Mouse (Mus musculus) C2C12 (cell line): ENCODE measurements at regions not wholly inside any gene's neighbourhood (a gene's known extent, or its start where the extent isn't known, plus 50 kb on each side); places are given as distances from the start of the nearest gene placed in this dataset. TPM values are rescaled to one million over a fixed set of nuclear protein-coding genes. Genes with fewer than 3 reads are reported as not detected.

Experiments used
- H3K27me3 ChIP-seq: one replicate; pipeline ENCODE4 v1.6.1; 2011; ENCODE audit not compliant: control insufficient read depth, insufficient read depth, insufficient read length
- H3K36me3 ChIP-seq: one replicate; pipeline ENCODE4 v1.6.1; 2011; ENCODE audit not compliant: control insufficient read depth, insufficient read depth
- H3K4me3 ChIP-seq: one replicate; pipeline ENCODE4 v1.5.1; 2011; ENCODE audit warnings: mild to moderate bottlenecking, control low read depth; ENCODE audit not compliant: poor library complexity, insufficient read depth, severe bottlenecking
- H3K79me2 ChIP-seq: one replicate; pipeline ENCODE4 v1.6.1; 2011; ENCODE audit not compliant: control insufficient read depth, insufficient read depth
- H3K79me3 ChIP-seq: one replicate; pipeline ENCODE4 v1.6.1; 2011; ENCODE audit warnings: low read depth, control low read depth
- H3ac ChIP-seq: one replicate; pipeline ENCODE3; 2011; ENCODE audit warnings: low read depth; ENCODE audit not compliant: control insufficient read depth, insufficient read length
- CEBPB ChIP-seq: IDR thresholded peaks from one replicate; pipeline ENCODE4 v1.6.1; 2011; ENCODE audit warnings: low read depth, mild to moderate bottlenecking, control low read depth, moderate library complexity
- CTCF ChIP-seq: IDR thresholded peaks from one replicate; pipeline ENCODE4 v1.5.1; 2011; ENCODE audit not compliant: control insufficient read depth, insufficient read depth, insufficient read length
- FOSL1 ChIP-seq: IDR thresholded peaks from one replicate; pipeline ENCODE4 v1.8.0; 2011; ENCODE audit warnings: mild to moderate bottlenecking, low read length; ENCODE audit not compliant: poor library complexity, insufficient read depth, severe bottlenecking
- MAX ChIP-seq: IDR thresholded peaks from one replicate; pipeline ENCODE4 v1.6.1; 2011; ENCODE audit warnings: mild to moderate bottlenecking, control low read depth
- MYOD1 ChIP-seq: IDR thresholded peaks from one replicate; pipeline ENCODE4 v1.6.1; 2011; ENCODE audit warnings: low read depth; ENCODE audit not compliant: control insufficient read depth, insufficient read length
- MYOG ChIP-seq: IDR thresholded peaks from one replicate; pipeline ENCODE4 v1.6.1; 2011; ENCODE audit not compliant: control insufficient read depth, insufficient read length; ENCODE audit errors: extremely low read depth
- USF1 ChIP-seq: IDR thresholded peaks from one replicate; pipeline ENCODE4 v1.6.1; 2011; ENCODE audit warnings: low read depth, mild to moderate bottlenecking, control low read depth, moderate library complexity
- microRNA-seq: library from miRNA; unstranded; fragments of <30 nt; microRNA quantifications from one replicate; pipeline ENCODE4, GENCODE M21; 2019; ENCODE audit warnings: borderline microRNAs expressed

DNA sequence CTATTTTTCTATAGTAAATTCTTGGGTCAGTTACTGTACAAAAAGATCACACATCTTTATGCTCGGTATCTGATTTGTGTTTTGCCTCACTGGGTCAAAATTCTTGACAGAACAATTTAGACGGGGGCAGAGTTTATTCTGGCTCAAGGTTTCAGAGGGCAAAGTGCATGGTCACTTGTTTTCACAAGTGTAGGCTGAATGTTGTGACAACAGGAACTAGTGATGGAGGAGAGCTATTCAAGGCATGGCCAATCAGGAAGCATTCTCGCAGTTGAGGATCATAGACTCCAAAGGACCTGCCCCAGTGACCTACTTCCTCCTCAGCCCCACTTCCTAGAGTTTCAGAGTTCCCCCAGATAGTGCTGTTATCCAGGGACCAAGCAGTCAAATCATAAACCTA is 639.1 kb downstream of the Sox6 start:
- Histone ChIP-seq H3K4me3 (no peak overlapping the region), H3K27me3 (no peaks in the 10 kb centered on the region), H3K79me3 (no peaks in the 10 kb centered on the region), H3K36me3 (no peaks in the 10 kb centered on the region), H3ac (no peak overlapping the region), H3K79me2 (no peaks in the 10 kb centered on the region)
- TF ChIP-seq CTCF = no peak
- no peak for TF ChIP-seq MYOD1
- TF ChIP-seq MAX = no peak

GRCm38 (mm10) chr7:115407889-115408288 is 630.7 kb downstream of the Sox6 start:
- H3K36me3 ChIP-seq = no peaks in the 10 kb centered on the region
- no peak for TF ChIP-seq CEBPB
- TF ChIP-seq MYOG = no peak
- no peak for TF ChIP-seq FOSL1
- no peak for TF ChIP-seq USF1
- TF ChIP-seq MYOD1 = no peak
- no peak for TF ChIP-seq CTCF
- no peak for TF ChIP-seq MAX
- H3K4me3 ChIP-seq = no peak overlapping the region

GRCm38 (mm10) chr7:115408915-115409314 is 629.7 kb downstream of the Sox6 start:
- no peaks in the 10 kb centered on the region for H3K79me2 ChIP-seq
- no peak for TF ChIP-seq FOSL1
- TF ChIP-seq USF1 = no peak
- no peak for TF ChIP-seq CEBPB
- TF ChIP-seq CTCF = no peak
- no peak for TF ChIP-seq MYOD1
- TF ChIP-seq MYOG = no peak
- TF ChIP-seq MAX = no peak
- no peaks in the 10 kb centered on the region for H3K36me3 ChIP-seq
- no peak overlapping the region for H3ac ChIP-seq
- no peak overlapping the region for H3K4me3 ChIP-seq
- H3K79me3 ChIP-seq = no peaks in the 10 kb centered on the region
- no peaks in the 10 kb centered on the region for H3K27me3 ChIP-seq

More at GRCm38 (mm10) chr7:115407889-115408288, 630.7 kb downstream of the Sox6 start:
- Histone ChIP-seq H3K79me2 (no peaks in the 10 kb centered on the region), H3K27me3 (no peaks in the 10 kb centered on the region), H3ac (no peak overlapping the region), H3K79me3 (no peaks in the 10 kb centered on the region)

- Histone ChIP-seq H3K79me3 (no peaks in the 10 kb centered on the region), H3K27me3 (no peaks in the 10 kb centered on the region), H3K79me2 (no peaks in the 10 kb centered on the region), H3K36me3 (no peaks in the 10 kb centered on the region), H3K4me3 (no peak overlapping the region), H3ac (no peak overlapping the region)
- TF ChIP-seq CTCF (no peak), FOSL1 (no peak), CEBPB (no peak), USF1 (no peak), MAX (no peak), MYOD1 (no peak), MYOG (no peak)
Observed at GRCm38 (mm10) chr7:115410501-115411230, 627.9 kb downstream of the Sox6 start.

DNA sequence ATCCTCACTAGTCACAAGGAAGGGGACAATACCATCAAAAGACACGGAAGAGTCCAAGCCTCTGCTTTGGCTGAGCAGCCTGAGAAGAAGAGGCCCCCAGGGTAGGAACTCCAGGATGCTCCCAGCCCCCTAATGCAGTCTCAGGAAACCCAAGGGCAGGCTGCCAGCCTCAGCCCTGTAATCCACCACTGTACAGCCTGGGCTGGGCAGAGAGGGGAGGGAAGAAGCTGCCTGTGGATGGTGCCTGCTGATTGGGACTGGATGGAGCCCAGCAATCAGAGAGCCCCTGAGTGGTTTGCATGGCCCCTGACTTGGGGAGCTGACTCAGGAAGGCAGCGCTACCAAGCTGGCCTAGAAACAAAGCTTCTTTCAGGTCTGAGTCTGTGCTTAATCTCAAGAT is 627.1 kb downstream of the Sox6 start:
- no peaks in the 10 kb centered on the region for H3K79me3 ChIP-seq
- no peak for TF ChIP-seq CEBPB
- no peak for TF ChIP-seq USF1
- TF ChIP-seq FOSL1 = no peak
- no peak for TF ChIP-seq MYOD1
- TF ChIP-seq MAX = no peak
- TF ChIP-seq CTCF = no peak
- TF ChIP-seq MYOG = no peak
- no peaks in the 10 kb centered on the region for H3K27me3 ChIP-seq
- no peak overlapping the region for H3K4me3 ChIP-seq
- no peaks in the 10 kb centered on the region for H3K36me3 ChIP-seq
- no peaks in the 10 kb centered on the region for H3K79me2 ChIP-seq
- no peak overlapping the region for H3ac ChIP-seq

- Histone ChIP-seq H3K36me3 (no peaks in the 10 kb centered on the region), H3K79me3 (no peaks in the 10 kb centered on the region), H3K27me3 (no peaks in the 10 kb centered on the region), H3K79me2 (no peaks in the 10 kb centered on the region), H3ac (no peak overlapping the region), H3K4me3 (no peak overlapping the region)
- no peak for TF ChIP-seq USF1
- no peak for TF ChIP-seq CTCF
- no peak for TF ChIP-seq FOSL1
- no peak for TF ChIP-seq CEBPB
- TF ChIP-seq MYOG = no peak
- TF ChIP-seq MAX = no peak
- TF ChIP-seq MYOD1 = no peak
Observed at GRCm38 (mm10) chr7:115415147-115415561, 623.4 kb downstream of the Sox6 start.

Small RNAs in the stretch of these regions (microRNA-seq; reads per million reads assigned to microRNA genes)
- gene Gm27684 = not detected
